Mouse (Mus musculus): Measurements from ENCODE around the gene Camsap1.

DNA sequence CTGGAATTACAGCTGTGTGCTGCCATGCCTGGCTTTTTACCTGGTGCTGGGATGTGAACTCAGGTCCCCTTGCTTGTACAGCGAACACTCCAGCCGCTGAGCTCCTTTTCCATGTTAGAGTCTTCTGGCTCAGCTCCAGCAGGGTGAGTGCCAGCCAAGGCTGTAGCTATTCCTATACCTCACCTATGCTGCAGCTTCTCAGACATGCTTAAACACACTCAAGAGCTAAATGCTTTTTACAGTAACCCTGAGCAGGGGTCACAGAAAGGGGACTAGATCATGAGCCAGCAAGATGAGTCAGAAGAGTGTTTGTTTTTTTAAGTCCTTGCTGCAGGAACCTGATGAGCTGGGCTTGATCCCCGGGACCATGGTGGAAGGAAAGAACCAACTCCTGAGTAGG lies 14.6 kb upstream of the Camsap1 start:
- TF ChIP-seq EP300 (IDR thresholded peaks at IDR 0.05; ENCODE audit: insufficient read depth, low read depth, low read length) = no peak
- TF ChIP-seq CTCF (IDR thresholded peaks at IDR 0.05) = no peak
- TF ChIP-seq POLR2A (IDR thresholded peaks at IDR 0.05; ENCODE audit: insufficient read depth, low read depth, low read length) = no peak
